Mouse (Mus musculus) liver, embryonic 12.5 days (tissue): ENCODE measurements at regions not wholly inside any gene's neighbourhood (a gene's known extent, or its start where the extent isn't known, plus 50 kb on each side); places are given as distances from the start of the nearest gene placed in this dataset.
"Not testable (repeated sequence)": the region's sequence is repeated elsewhere in the genome, so short reads cannot be mapped to it uniquely, and the experiment has no call there.

ENCODE experiments used
- ATAC-seq: fragments of 200-750 bp; cut with Nextera tagmentation; 2 replicates; pipeline ENCODE4 v1.8.0; 2017; ENCODE audit warnings: moderate number of reproducible peaks, mild to moderate bottlenecking, moderate library complexity
- H3K27ac ChIP-seq: fragments of 300-500 bp; sonication (generic); 2 replicates; pipeline ENCODE4 v1.5.1; 2016; ENCODE audit warnings: mild to moderate bottlenecking
- H3K27me3 ChIP-seq: fragments of 300-500 bp; sonication (generic); replicated peaks from 2 replicates; pipeline ENCODE4 v1.6.1; 2016; ENCODE audit warnings: mild to moderate bottlenecking, moderate library complexity
- H3K36me3 ChIP-seq: fragments of 300-500 bp; sonication (generic); 2 replicates; pipeline ENCODE4 v1.6.1; 2016; ENCODE audit warnings: mild to moderate bottlenecking, moderate library complexity
- H3K4me1 ChIP-seq: fragments of 300-500 bp; sonication (generic); 2 replicates; pipeline ENCODE4 v1.6.1; 2016
- H3K4me2 ChIP-seq: fragments of 300-500 bp; sonication (generic); 2 replicates; pipeline ENCODE4 v1.6.1; 2016; ENCODE audit warnings: mild to moderate bottlenecking, moderate library complexity
- H3K4me3 ChIP-seq: fragments of 300-500 bp; sonication (generic); 2 replicates; pipeline ENCODE4 v1.5.1; 2016; ENCODE audit warnings: mild to moderate bottlenecking, moderate library complexity
- H3K9ac ChIP-seq: fragments of 300-500 bp; sonication (generic); 2 replicates; pipeline ENCODE4 v1.6.1; 2016; ENCODE audit warnings: mild to moderate bottlenecking, moderate library complexity
- H3K9me3 ChIP-seq: fragments of 300-500 bp; sonication (generic); replicated peaks from 2 replicates; pipeline ENCODE4 v1.6.1; 2016; ENCODE audit warnings: mild to moderate bottlenecking, moderate library complexity
- WGBS: fragments of 180-500 bp; shearing (Covaris S2); methylation state at CpG from one replicate; pipeline ENCODE4 v1.1.7; 2016; ENCODE audit not compliant: insufficient replicate concordance; 5-methylcytosine and 5-hydroxymethylcytosine counted together

GRCm38 (mm10) chr8:35160230-35160629, 605.4 kb upstream of the Gm19410 start:
- no peaks in the 10 kb centered on the region for H3K4me1 ChIP-seq
- H3K27ac ChIP-seq: no peak overlapping the region
- 78% methylated on average over 12 of the region's 12 CpGs for WGBS
- ATAC-seq: no peak
- H3K9me3 ChIP-seq: no peaks in the 10 kb centered on the region
- no peaks in the 10 kb centered on the region for H3K27me3 ChIP-seq
- no peak overlapping the region for H3K4me2 ChIP-seq
- H3K4me3 ChIP-seq: no peak overlapping the region
- no peak overlapping the region for H3K9ac ChIP-seq
- no peaks in the 10 kb centered on the region for H3K36me3 ChIP-seq

DNA sequence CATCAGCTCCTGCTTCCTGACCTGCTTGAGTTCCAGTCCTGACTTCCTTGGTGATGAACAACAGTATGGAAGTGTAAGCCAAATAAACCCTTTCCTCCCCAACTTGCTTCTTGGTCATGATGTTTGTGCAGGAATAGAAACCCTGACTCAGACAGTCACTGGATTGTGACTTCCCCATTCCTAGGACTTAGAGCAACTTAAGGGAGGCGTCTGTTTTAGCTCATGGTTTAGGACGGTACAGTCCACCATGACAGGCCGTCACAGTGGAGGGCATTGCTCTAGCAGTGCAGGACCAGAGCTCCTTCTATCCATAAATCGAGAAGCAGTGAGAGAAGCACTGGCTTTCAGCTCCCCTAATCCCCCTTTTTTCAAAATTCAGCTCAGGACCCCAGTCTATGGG, 603.4 kb upstream of the Gm19410 start:
- WGBS: 60% methylated on average over 4 of the region's 4 CpGs
- not testable (repeated sequence) for H3K4me1 ChIP-seq, H3K36me3 ChIP-seq

DNA sequence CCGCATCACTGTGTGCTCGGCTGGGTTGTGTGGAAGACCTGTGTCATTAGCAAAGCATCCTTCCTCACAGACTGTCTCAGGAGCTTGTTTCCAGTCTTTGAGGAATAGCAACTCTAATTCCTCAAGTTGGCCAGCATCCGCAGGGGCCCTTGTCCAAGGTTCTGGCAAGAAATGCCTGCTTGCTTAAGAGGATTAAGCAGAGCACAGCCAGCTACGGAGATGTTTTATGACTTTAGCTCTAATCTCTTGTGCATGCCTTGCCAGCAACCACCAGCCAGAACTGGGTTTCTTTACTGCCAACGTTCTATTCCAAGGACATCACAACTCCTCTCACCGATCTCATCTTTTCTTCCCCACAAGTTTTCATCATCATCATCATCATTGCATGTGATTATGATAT, 599.0 kb upstream of the Gm19410 start:
- H3K27me3 ChIP-seq: no peaks in the 10 kb centered on the region
- H3K36me3 ChIP-seq: no peaks in the 10 kb centered on the region
- H3K9ac ChIP-seq: no peak overlapping the region
- no peaks in the 10 kb centered on the region for H3K4me1 ChIP-seq
- no peak overlapping the region for H3K4me3 ChIP-seq
- no peak overlapping the region for H3K27ac ChIP-seq
- no peaks in the 10 kb centered on the region for H3K9me3 ChIP-seq
- no peak for ATAC-seq
- H3K4me2 ChIP-seq: no peak overlapping the region
- WGBS: 81% methylated on average over 6 of the region's 6 CpGs

More for the DNA sequence above, 603.4 kb upstream of the Gm19410 start:
- not testable (repeated sequence) for H3K27ac ChIP-seq, H3K4me3 ChIP-seq, H3K4me2 ChIP-seq, ATAC-seq, H3K9ac ChIP-seq, H3K27me3 ChIP-seq, H3K9me3 ChIP-seq

DNA sequence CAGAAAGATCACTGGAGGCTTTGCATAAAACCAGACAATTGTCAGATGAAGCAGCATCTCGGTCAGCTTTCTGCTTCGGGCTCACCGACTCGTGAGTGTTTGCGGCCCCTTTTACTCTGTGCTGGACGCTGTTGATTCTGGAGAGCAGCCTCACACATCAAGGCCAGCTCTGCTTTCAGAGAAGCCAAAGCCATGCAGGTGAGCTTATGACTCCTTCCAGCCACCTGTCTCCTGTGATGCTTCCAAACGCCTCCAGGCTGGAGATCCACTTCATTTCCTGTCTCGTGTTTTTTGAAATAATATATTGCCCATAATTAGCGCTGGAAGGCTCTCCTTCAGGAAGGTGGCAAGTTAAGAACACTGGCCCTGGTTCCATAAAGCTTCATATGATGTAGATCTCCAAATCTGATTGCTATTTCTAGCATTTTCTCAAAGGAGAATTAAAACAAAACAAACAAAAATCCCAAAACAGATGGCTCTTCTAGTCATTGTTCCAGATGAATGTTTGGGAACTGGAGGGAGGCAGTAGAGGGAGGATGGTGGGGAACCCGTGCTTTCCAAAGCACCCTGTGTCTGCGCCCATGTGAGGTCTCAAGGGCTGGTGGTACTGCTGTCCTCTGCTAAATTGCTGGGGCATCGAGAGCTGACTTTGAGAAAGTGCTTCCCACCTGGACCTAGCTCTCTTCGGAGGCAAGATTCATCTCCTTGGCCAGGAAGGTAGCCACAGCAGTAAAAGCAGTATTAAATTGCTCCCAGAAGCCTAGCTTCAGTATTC, 593.9 kb upstream of the Gm19410 start:
- 71% methylated on average over 13 of the region's 13 CpGs for WGBS
- Histone ChIP-seq H3K4me2 (no peak overlapping the region), H3K4me3 (no peak overlapping the region), H3K27me3 (no peaks in the 10 kb centered on the region), H3K4me1 (no peaks in the 10 kb centered on the region), H3K9ac (no peak overlapping the region), H3K9me3 (no peaks in the 10 kb centered on the region), H3K36me3 (no peaks in the 10 kb centered on the region), H3K27ac (no peak overlapping the region)
- ATAC-seq: no peak

- no peak overlapping the region for H3K27ac ChIP-seq
Measured at GRCm38 (mm10) chr8:35177314-35177713, 588.3 kb upstream of the Gm19410 start.

DNA sequence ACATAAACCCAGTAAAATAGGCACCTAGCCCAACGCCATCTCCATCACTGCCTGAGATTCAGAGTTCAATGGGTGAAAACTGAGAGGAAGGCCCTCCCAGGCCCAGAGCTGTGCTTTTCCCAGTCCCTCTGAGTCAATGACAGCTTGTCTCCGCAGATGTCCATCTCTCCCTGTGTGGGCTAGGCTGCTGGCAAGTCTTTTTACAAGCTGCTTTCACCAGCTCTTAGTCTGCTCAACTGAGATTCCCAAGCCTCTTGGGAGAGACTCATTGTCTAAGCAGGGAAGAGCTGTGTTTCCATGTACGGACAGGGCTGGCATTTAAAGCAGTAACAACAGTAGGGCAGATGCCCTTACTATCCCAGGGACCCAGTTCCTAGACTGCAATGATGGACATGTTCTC, 585.5 kb upstream of the Gm19410 start:
- Histone ChIP-seq H3K9me3 (no peaks in the 10 kb centered on the region), H3K27me3 (no peaks in the 10 kb centered on the region), H3K4me1 (no peaks in the 10 kb centered on the region), H3K9ac (no peak overlapping the region), H3K27ac (no peak overlapping the region), H3K36me3 (no peaks in the 10 kb centered on the region), H3K4me3 (no peak overlapping the region), H3K4me2 (no peak overlapping the region)
- WGBS: 70% methylated on average over 3 of the region's 3 CpGs
- ATAC-seq: no peak

More at GRCm38 (mm10) chr8:35177314-35177713, 588.3 kb upstream of the Gm19410 start:
- Histone ChIP-seq H3K4me2 (no peak overlapping the region), H3K36me3 (no peaks in the 10 kb centered on the region), H3K27me3 (no peaks in the 10 kb centered on the region), H3K4me3 (no peak overlapping the region), H3K9ac (no peak overlapping the region), H3K4me1 (no peaks in the 10 kb centered on the region), H3K9me3 (no peaks in the 10 kb centered on the region)
- no peak for ATAC-seq
- WGBS: 53% methylated on average over 5 of the region's 5 CpGs

- no peaks in the 10 kb centered on the region for H3K4me1 ChIP-seq
- WGBS: 69% methylated on average over 4 of the region's 4 CpGs
- no peaks in the 10 kb centered on the region for H3K9me3 ChIP-seq
- no peak overlapping the region for H3K27ac ChIP-seq
- no peak overlapping the region for H3K4me3 ChIP-seq
- H3K36me3 ChIP-seq: no peaks in the 10 kb centered on the region
- H3K27me3 ChIP-seq: no peaks in the 10 kb centered on the region
- ATAC-seq: no peak
- no peak overlapping the region for H3K4me2 ChIP-seq
- no peak overlapping the region for H3K9ac ChIP-seq
Measured at GRCm38 (mm10) chr8:35182141-35182540, 583.4 kb upstream of the Gm19410 start.

DNA sequence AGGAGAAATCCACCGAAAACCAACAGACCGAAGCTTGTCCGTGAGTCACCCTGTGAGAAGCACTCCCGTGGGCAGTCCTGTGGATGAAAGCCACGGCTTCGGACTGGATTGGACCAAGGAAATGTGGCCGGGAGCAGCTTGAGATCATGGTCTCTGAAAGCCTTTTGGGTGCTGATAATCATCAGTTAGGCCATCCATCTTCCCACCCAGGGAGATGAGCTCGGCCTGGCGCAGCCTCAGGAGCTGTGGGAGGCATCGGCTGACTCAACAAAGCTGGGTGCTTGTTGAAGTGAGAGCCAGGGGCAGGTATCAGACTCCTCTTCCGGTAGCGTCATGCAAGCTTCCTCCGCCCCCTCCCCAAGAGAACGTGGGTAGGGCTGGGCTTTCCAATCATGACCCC, 582.2 kb upstream of the Gm19410 start:
- H3K4me1 ChIP-seq: no peaks in the 10 kb centered on the region
- H3K9ac ChIP-seq: no peak overlapping the region
- no peak for ATAC-seq
- H3K27ac ChIP-seq: no peak overlapping the region
- H3K9me3 ChIP-seq: no peaks in the 10 kb centered on the region
- no peaks in the 10 kb centered on the region for H3K36me3 ChIP-seq
- 84% methylated on average over 14 of the region's 14 CpGs for WGBS
- no peaks in the 10 kb centered on the region for H3K27me3 ChIP-seq
- no peak overlapping the region for H3K4me3 ChIP-seq
- no peak overlapping the region for H3K4me2 ChIP-seq

GRCm38 (mm10) chr8:35185165-35185564, 580.4 kb upstream of the Gm19410 start:
- no peak for ATAC-seq
- Histone ChIP-seq H3K9me3 (no peaks in the 10 kb centered on the region), H3K4me3 (no peak overlapping the region), H3K4me1 (no peaks in the 10 kb centered on the region), H3K36me3 (no peaks in the 10 kb centered on the region), H3K27ac (no peak overlapping the region), H3K27me3 (no peaks in the 10 kb centered on the region), H3K9ac (no peak overlapping the region), H3K4me2 (no peak overlapping the region)
- 32% methylated on average over 10 of the region's 10 CpGs for WGBS

- H3K27me3 ChIP-seq: no peaks in the 10 kb centered on the region
- ATAC-seq: no peak
- H3K4me2 ChIP-seq: no peak overlapping the region
- H3K4me1 ChIP-seq: no peaks in the 10 kb centered on the region
- H3K9me3 ChIP-seq: no peaks in the 10 kb centered on the region
- no peak overlapping the region for H3K27ac ChIP-seq
- H3K36me3 ChIP-seq: no peaks in the 10 kb centered on the region
- 77% methylated on average over 8 of the region's 8 CpGs for WGBS
- no peak overlapping the region for H3K9ac ChIP-seq
- no peak overlapping the region for H3K4me3 ChIP-seq
Measured at GRCm38 (mm10) chr8:35188531-35188930, 577.1 kb upstream of the Gm19410 start.

DNA sequence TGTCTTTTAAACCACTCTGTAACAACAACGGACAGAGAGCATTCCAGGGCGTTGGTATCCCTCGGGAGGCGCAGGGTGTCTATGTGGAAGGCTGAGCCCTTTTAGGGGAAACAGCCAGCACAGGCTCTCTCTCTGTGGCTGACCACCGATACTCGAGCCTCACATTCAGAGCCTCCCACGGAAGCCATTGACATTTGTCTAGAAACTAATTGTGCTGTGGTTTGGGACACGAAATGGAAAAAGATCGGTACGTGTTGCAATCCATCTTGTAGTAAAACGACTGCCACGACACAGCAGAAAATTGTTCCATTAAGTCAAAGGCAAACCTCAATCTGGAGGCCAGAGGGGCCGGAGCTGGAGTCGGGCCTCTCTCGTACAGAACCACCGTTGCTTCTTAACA, 575.9 kb upstream of the Gm19410 start:
- no peaks in the 10 kb centered on the region for H3K4me1 ChIP-seq
- no peak for ATAC-seq
- H3K9ac ChIP-seq: no peak overlapping the region
- H3K9me3 ChIP-seq: no peaks in the 10 kb centered on the region
- 58% methylated on average over 16 of the region's 16 CpGs for WGBS
- H3K4me2 ChIP-seq: no peak overlapping the region
- no peak overlapping the region for H3K4me3 ChIP-seq
- H3K27me3 ChIP-seq: no peaks in the 10 kb centered on the region
- H3K27ac ChIP-seq: no peak overlapping the region
- no peaks in the 10 kb centered on the region for H3K36me3 ChIP-seq

DNA sequence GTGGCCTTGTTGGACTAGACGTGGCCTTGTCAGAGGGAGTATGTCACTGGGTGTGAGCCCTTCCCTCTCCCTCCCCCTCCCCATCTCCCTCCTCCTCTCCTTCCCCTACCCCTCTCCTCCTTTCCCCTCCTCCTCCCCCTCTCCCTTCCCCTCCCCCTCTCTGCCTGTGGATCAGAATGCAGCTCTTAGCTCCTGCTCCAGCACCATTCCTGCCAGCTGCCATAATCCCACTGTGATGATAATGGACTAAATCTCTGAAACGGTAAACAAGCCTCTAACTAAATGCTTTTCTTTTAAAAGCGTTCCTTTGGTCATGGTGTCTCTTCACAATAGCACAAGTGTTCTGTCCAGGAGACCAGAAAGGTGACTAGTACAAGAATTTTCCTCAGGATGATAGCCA, 573.1 kb upstream of the Gm19410 start:
- WGBS: 45% methylated on average over 3 of the region's 3 CpGs
- Histone ChIP-seq H3K27ac (no peak overlapping the region), H3K9ac (no peak overlapping the region), H3K9me3 (no peaks in the 10 kb centered on the region), H3K27me3 (no peaks in the 10 kb centered on the region), H3K36me3 (no peaks in the 10 kb centered on the region), H3K4me1 (no peaks in the 10 kb centered on the region), H3K4me3 (no peak overlapping the region), H3K4me2 (no peak overlapping the region)
- no peak for ATAC-seq

DNA sequence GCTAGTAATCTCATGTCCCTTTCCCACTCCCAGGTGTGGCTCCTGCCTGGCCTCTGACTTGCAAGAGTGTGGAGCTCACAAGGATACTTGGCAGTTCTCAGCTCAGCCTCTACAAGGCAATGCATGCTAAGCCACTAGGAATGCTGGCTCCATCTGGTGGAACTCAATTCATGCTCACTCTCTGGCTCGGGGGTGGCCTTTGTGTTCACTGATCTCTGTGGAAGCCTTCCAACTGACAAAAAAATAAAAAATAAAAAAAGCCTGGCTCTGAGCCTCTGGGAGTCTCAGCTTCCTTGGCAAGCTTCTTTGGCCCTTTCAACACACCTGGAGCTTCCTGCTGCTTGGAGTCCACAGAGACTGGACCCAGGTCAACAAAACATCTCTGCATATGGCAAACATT, 571.8 kb upstream of the Gm19410 start:
- Histone ChIP-seq H3K9me3 (no peaks in the 10 kb centered on the region), H3K27me3 (no peaks in the 10 kb centered on the region), H3K9ac (no peak overlapping the region), H3K4me2 (no peak overlapping the region), H3K27ac (no peak overlapping the region), H3K36me3 (no peaks in the 10 kb centered on the region), H3K4me3 (no peak overlapping the region), H3K4me1 (no peaks in the 10 kb centered on the region)
- no peak for ATAC-seq
- WGBS: 55% methylated on average over 1 of the region's 1 CpGs
